Mouse (Mus musculus) kidney, adult 2 months (tissue): Measurements from ENCODE around the gene Crip1.

Experiments used
- CTCF ChIP-seq: fragments of 200-500 bp; conservative IDR thresholded peaks from 2 replicates; pipeline ENCODE4 v1.5.1; 2011; ENCODE audit warnings: low read depth, mild to moderate bottlenecking, control low read depth, low read length, moderate library complexity, mixed read lengths; ENCODE audit not compliant: insufficient read depth, insufficient read length
- POLR2A ChIP-seq: fragments of 200-500 bp; IDR thresholded peaks from one replicate; pipeline ENCODE4 v1.6.1; 2011; ENCODE audit warnings: low read depth, low read length, control low read depth

DNA sequence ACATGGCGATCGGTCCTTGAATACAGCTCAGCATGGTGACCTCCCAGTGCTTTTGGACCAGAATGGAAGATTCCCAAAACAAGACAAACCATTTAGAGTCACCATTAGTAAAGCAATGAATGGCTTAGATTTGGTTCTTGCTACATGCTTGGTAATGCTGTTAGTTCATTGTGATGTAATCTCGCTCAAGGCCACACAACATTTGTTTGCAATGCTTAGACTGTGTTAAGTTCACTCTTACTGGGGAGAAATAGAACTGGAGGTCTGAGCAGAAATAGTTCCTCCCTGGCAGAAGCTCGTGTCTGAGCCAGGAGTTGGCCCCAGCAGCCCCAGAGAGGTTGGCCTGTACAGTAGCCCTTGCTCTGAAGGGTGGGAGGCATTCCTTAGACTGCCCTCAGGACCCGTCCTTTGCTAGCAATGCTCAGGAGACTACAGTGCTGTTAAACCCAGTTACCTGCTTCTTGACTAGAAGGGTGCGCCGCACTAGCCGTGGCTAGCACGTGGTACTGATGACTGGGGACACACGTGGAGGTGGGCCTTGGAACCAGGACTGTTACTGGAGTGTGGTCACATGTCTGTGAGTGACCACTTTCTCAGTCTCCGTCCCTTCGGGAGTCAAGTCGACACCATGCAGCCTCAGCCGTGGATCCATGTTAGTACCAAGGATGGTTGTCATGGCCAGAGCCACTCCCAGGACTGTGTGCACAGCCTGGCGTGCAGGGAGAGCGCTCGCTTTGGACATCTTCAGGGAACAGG lies 37.4 kb upstream of the Crip1 start:
- TF ChIP-seq CTCF (no peak), POLR2A (no peak)
